Mouse (Mus musculus) embryo, embryonic 11.5 days (tissue): ENCODE measurements around the gene Gm7978.
"Not testable (repeated sequence)": the region's sequence is repeated elsewhere in the genome, so short reads cannot be mapped to it uniquely, and the experiment has no call there.

ENCODE experiments used
- DNase-seq: peaks from one replicate; pipeline ENCODE4 v3.0.0-alpha.2; 2012; ENCODE audit warnings: low read depth, low spot score

Gm7978 gene

GRCm38 (mm10) chr5:95736073-95736472, at the start of gene Gm7978:
Gene Gm7978, minus strand, starts transcription at chr5:95736173.
- not testable (repeated sequence) for DNase-seq

GRCm38 (mm10) chr5:95775690-95776089, 39.7 kb upstream of the Gm7978 start, which contains the start of gene E330014E10Rik:
Gene E330014E10Rik, plus strand, starts transcription at chr5:95775990.
- not testable (repeated sequence) for DNase-seq

GRCm38 (mm10) chr5:95741714-95742113, 5.7 kb upstream of the Gm7978 start, which contains the start of gene Gm7982:
Gene Gm7982, plus strand, starts transcription at chr5:95742014.
- not testable (repeated sequence) for DNase-seq
